Mouse (Mus musculus) heart, embryonic 12.5 days (tissue): ENCODE data around the gene Depdc5. TPM values are rescaled to one million over a fixed set of nuclear protein-coding genes. Genes with fewer than 3 reads are reported as not detected.
A peak's percentile ranks its signal among the peaks of the same experiment; 100 is the strongest.
"Not testable (repeated sequence)": the region's sequence is repeated elsewhere in the genome, so short reads cannot be mapped to it uniquely, and the experiment has no call there.

Source experiments
- ATAC-seq: fragments of 200-750 bp; cut with Nextera tagmentation; 2 replicates; pipeline ENCODE4 v1.8.0; 2017; ENCODE audit warnings: moderate TSS enrichment, moderate library complexity; ENCODE audit not compliant: insufficient number of reproducible peaks, low FRiP score
- H3K27ac ChIP-seq: fragments of 300-500 bp; sonication (generic); 2 replicates; pipeline ENCODE4 v1.5.1; 2016; ENCODE audit warnings: mild to moderate bottlenecking, moderate library complexity; ENCODE audit not compliant: poor library complexity, severe bottlenecking
- H3K27me3 ChIP-seq: fragments of 300-500 bp; sonication (generic); replicated peaks from 2 replicates; pipeline ENCODE4 v1.6.1; 2016; ENCODE audit warnings: mild to moderate bottlenecking, moderate library complexity
- H3K36me3 ChIP-seq: fragments of 300-500 bp; sonication (generic); 2 replicates; pipeline ENCODE4 v1.6.1; 2016; ENCODE audit warnings: mild to moderate bottlenecking, moderate library complexity
- H3K4me1 ChIP-seq: fragments of 300-500 bp; sonication (generic); replicated peaks from 2 replicates; pipeline ENCODE4 v1.6.1; 2016; ENCODE audit warnings: mild to moderate bottlenecking
- H3K4me2 ChIP-seq: fragments of 300-500 bp; sonication (generic); 2 replicates; pipeline ENCODE4 v1.6.1; 2016; ENCODE audit warnings: mild to moderate bottlenecking, moderate library complexity
- H3K4me3 ChIP-seq: fragments of 300-500 bp; sonication (generic); 2 replicates; pipeline ENCODE4 v1.5.1; 2016; ENCODE audit warnings: mild to moderate bottlenecking
- H3K9ac ChIP-seq: fragments of 300-500 bp; sonication (generic); 2 replicates; pipeline ENCODE4 v1.6.1; 2016; ENCODE audit warnings: mild to moderate bottlenecking, moderate library complexity
- H3K9me3 ChIP-seq: fragments of 300-500 bp; sonication (generic); replicated peaks from 2 replicates; pipeline ENCODE4 v1.6.1; 2016; ENCODE audit warnings: mild to moderate bottlenecking, moderate library complexity
- WGBS: fragments of 180-500 bp; shearing (Covaris S2); methylation state at CpG from one replicate; pipeline ENCODE4 v1.1.7; 2016; 5-methylcytosine and 5-hydroxymethylcytosine counted together
- polyA plus RNA-seq: library from polyadenylated mRNA; unstranded; fragments of >200 nt; fragmentation: Nextera tagmentation; extraction: Ambion mirVana; gene quantifications from 2 replicates; pipeline ENCODE4 v1.2.1, GENCODE M21; 2016

The Depdc5 gene
- polyA plus RNA-seq, 1 experiment from 2014 or later = 23.6 TPM

DNA sequence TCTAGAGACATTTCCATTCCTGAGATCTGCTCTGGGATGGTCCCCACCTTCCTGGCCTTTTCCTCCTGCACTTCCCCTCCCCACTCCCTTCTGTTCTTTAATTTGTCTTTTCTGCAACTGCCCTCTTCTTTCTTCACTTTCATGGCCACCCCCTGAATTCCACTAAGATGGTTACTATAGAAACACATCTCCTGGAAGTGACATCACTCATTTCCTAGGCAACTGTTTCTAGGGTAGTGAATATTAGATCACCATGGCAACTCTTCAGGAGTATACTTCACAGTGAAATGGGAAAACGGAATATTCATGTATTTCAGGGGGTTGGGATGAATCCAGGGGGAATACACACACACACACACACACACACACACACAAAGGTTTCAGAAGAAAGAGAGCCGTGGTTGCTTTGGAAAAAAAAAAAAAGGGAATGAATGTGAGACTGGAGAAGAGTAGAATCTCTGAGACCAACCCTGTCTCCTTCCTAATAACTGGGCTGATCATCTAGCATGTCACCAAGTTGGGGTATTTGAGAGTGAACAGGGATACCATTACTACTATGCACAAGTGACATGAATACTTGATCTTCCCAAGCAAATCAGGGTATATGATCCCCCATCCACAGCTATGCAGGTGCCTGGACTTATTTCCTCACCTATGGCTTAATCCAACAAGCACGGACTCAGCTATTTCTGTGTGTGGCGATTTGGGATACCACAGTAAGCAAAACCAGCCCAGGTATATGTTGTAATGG lies 167.1 kb downstream of the Depdc5 start:
- no peak for ATAC-seq
- WGBS = 74% methylated on average over 4 of the region's 4 CpGs

DNA sequence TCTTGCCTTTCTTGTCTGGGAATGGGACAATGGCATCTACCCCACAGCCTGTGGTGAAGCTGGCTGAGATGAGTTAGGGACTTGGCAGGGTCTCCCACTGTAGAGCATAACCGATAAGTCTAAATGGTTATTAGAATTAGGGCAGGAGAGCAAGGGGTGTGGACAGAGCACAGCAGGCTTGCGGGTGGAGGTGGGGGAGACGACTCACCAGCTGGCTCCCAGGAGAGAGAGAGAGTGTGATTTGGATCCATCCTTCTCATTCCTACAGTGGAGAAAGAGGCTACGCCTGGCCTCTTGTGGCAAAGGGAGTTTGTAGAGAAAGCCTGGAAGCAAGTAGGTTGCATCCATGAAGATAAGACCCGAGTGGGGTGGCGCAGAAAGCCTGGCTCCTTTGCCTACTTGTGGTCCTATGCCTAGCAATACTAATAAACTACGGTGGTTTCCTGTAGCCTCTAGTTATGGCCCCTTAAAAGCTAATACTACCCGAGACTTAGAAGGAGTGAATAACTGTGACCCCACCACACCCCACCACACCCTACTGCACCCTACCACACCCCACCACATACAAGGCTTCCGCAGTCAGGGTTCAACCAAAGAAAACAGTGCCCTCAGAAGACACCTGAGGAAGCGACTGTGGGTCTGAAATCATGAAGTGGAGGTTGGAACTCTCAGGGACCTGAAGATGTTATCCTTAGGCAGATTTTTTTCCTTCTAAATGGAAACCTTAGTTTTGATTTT lies 168.7 kb downstream of the Depdc5 start:
- WGBS = 69% methylated on average over 10 of the region's 10 CpGs
- H3K36me3 ChIP-seq = peaks cover 12% of the 10 kb centered on the region

More for the DNA sequence above, 167.1 kb downstream of the Depdc5 start:
- no peak overlapping the region for H3K4me3 ChIP-seq
- H3K36me3 ChIP-seq = peaks cover 20% of the 10 kb centered on the region
- H3K4me2 ChIP-seq = no peak overlapping the region
- H3K9ac ChIP-seq = no peak overlapping the region
- no peaks in the 10 kb centered on the region for H3K9me3 ChIP-seq
- H3K4me1 ChIP-seq = peaks cover 30% of the 10 kb centered on the region
- H3K27me3 ChIP-seq = no peaks in the 10 kb centered on the region
- no peak overlapping the region for H3K27ac ChIP-seq

DNA sequence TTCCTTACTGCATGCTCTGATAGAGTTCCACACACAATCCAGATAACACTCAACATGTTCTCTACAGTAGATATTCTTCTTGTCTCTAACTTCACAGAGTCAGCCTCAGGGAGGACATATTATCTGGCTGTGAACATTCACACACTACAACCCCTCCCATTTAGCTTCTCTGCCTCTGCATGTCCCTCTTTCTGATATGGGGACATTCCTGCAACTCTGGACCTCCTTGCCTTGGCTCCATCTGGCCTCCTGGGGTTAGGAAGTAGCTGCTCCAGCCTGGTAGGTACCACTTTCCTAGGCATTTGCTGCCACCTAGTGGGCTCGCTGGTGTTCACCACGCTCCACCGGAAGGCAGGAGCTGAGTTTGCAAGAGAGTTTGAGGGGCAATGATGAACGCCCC lies 169.6 kb downstream of the Depdc5 start:
- Histone ChIP-seq H3K27ac (no peak overlapping the region), H3K9ac (no peak overlapping the region), H3K36me3 (peaks cover 9% of the 10 kb centered on the region), H3K9me3 (no peaks in the 10 kb centered on the region), H3K4me2 (no peak overlapping the region), H3K4me1 (peaks cover 27% of the 10 kb centered on the region), H3K4me3 (no peak overlapping the region), H3K27me3 (no peaks in the 10 kb centered on the region)
- ATAC-seq = peak; percentile 76
- WGBS = 2% methylated on average over 4 of the region's 4 CpGs

More for the DNA sequence above, 168.7 kb downstream of the Depdc5 start:
- Histone ChIP-seq H3K9ac (no peak overlapping the region), H3K27me3 (no peaks in the 10 kb centered on the region), H3K4me3 (no peak overlapping the region), H3K9me3 (no peaks in the 10 kb centered on the region), H3K4me1 (peaks cover 30% of the 10 kb centered on the region), H3K27ac (no peak overlapping the region), H3K4me2 (no peak overlapping the region)
- ATAC-seq = no peak

GRCm38 (mm10) chr5:33033633-33034032 lies 170.1 kb downstream of the Depdc5 start:
- H3K36me3 ChIP-seq, H3K9ac ChIP-seq, H3K4me2 ChIP-seq, H3K4me3 ChIP-seq, H3K27ac ChIP-seq, ATAC-seq, H3K9me3 ChIP-seq, H3K27me3 ChIP-seq: not testable (repeated sequence)
- WGBS = 46% methylated on average over 8 of the region's 8 CpGs
- H3K4me1 ChIP-seq = peaks cover 23% of the 10 kb centered on the region

DNA sequence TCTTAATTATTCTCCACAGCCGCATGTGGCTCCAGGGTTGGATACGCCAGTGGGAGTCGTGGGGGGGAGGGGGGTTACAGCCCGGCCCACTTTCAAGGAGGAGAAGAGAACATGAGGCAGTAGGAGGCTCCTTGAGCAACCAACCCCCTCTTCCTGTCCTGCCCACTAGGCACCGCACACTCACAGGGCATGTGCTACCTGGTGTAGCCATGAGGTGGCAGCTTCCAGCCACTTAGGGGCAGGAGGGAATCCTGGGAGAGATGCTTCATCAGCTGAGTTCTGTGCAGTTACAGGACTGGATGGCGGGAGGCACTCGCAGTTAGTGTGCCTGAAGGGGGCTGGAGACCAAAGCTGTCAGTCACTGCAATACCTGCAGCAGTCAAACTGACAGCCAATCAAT lies 170.6 kb downstream of the Depdc5 start:
- H3K4me3 ChIP-seq = no peak overlapping the region
- ATAC-seq = no peak
- H3K27ac ChIP-seq = no peak overlapping the region
- no peaks in the 10 kb centered on the region for H3K9me3 ChIP-seq
- H3K9ac ChIP-seq = no peak overlapping the region
- 19% methylated on average over 7 of the region's 7 CpGs for WGBS
- H3K4me1 ChIP-seq = peaks cover 18% of the 10 kb centered on the region
- H3K4me2 ChIP-seq = no peak overlapping the region
- peaks cover 2% of the 10 kb centered on the region; the same call in 1 of the 2 replicates for H3K36me3 ChIP-seq
- no peaks in the 10 kb centered on the region for H3K27me3 ChIP-seq

- no peak overlapping the region for H3K4me3 ChIP-seq
- H3K27me3 ChIP-seq = no peaks in the 10 kb centered on the region
- no peak overlapping the region for H3K27ac ChIP-seq
- 40% methylated on average over 3 of the region's 3 CpGs for WGBS
- no peak overlapping the region for H3K9ac ChIP-seq
- no peak for ATAC-seq
- H3K36me3 ChIP-seq = no peaks in the 10 kb centered on the region
- peaks cover 16% of the 10 kb centered on the region for H3K4me1 ChIP-seq
- H3K4me2 ChIP-seq = no peak overlapping the region
- no peaks in the 10 kb centered on the region for H3K9me3 ChIP-seq
These were observed 171.4 kb downstream of the Depdc5 start for GRCm38 (mm10) chr5:33034916-33035315.

DNA sequence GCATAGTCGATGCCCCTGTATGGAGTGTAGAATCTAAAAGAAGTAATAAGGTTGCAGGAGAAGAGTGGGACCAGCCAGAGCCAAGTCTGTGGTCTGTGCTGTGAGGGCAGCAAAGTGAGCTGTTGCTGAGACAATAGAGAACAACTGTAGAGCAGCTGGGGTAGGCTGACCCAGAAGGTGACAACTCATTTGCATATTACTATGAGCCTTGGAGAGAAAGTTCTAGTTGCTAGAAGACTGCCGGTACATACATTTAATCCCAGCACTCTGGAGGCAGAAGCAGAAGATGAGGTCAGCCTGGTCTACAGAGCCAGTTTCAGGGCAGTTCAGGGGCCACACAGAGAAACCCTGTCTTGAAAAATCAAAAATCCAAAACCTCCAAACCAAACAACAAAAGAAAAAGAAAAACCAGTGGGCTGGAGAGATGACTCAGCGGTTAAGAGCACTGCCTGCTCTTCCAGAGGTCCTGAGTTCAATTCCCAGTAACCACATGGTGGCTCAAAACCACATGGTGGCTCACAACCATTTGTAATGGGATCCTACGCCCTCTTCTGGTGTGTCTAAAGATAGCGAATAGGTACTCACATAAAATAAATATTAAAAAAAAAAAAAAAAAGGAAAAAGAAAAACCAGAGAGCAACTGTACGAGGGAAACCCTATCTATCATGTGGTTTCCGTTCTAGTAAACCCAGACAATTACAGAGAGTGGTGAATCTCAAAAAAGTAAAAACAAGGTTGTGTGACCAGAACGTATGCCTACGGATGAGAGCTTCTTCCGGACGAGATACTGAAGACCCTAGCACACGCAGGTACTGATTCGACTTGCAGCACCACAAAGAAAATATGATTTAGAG lies 175.4 kb downstream of the Depdc5 start:
- ATAC-seq = no peak

DNA sequence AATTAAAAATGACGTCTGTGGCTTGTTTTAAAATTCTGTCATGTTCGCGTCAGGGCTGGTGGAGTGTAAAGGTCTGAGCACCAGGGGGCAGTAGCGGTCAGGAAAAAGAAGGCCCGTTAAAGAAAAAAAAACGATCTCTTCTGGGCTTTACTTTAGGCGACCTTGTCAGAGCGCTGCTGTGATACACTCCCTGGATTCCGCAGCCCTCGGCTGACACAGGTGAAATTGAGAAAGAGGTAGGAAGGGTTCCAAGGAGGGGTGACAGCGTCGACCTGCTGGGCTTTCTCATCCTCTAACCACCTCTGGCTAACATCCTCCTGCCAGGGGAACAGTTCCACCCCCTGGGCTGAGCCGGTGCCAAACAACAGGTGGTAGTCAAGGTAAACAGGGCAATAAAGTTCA lies 176.0 kb downstream of the Depdc5 start:
- peak overlapping the region; percentile 31; the same call in 1 of the 2 replicates for H3K4me3 ChIP-seq
- H3K4me2 ChIP-seq = peak overlapping the region; percentile 68
- H3K36me3 ChIP-seq = no peaks in the 10 kb centered on the region
- 0 out of 2 replicates have a peak overlapping the region, but pooled peaks have one; percentile 58 for H3K9ac ChIP-seq
- peaks cover 3% of the 10 kb centered on the region; the same call in 1 of the 2 replicates for H3K4me1 ChIP-seq
- no peaks in the 10 kb centered on the region for H3K9me3 ChIP-seq
- no peak; the same call in 1 of the 2 replicates for ATAC-seq
- H3K27me3 ChIP-seq = no peaks in the 10 kb centered on the region
- WGBS = 6% methylated on average over 13 of the region's 13 CpGs
- no peak overlapping the region for H3K27ac ChIP-seq

More for the DNA sequence above, 175.4 kb downstream of the Depdc5 start:
- peak overlapping the region; percentile 68 for H3K4me2 ChIP-seq
- no peaks in the 10 kb centered on the region for H3K36me3 ChIP-seq
- H3K9me3 ChIP-seq = no peaks in the 10 kb centered on the region
- H3K27me3 ChIP-seq = no peaks in the 10 kb centered on the region
- peaks cover 3% of the 10 kb centered on the region; the same call in 1 of the 2 replicates for H3K4me1 ChIP-seq
- WGBS = 45% methylated on average over 13 of the region's 13 CpGs
- 0 out of 2 replicates have a peak overlapping the region, but pooled peaks have one; percentile 58 for H3K9ac ChIP-seq
- H3K27ac ChIP-seq = no peak overlapping the region
- H3K4me3 ChIP-seq = peak overlapping the region; percentile 31; the same call in 1 of the 2 replicates

DNA sequence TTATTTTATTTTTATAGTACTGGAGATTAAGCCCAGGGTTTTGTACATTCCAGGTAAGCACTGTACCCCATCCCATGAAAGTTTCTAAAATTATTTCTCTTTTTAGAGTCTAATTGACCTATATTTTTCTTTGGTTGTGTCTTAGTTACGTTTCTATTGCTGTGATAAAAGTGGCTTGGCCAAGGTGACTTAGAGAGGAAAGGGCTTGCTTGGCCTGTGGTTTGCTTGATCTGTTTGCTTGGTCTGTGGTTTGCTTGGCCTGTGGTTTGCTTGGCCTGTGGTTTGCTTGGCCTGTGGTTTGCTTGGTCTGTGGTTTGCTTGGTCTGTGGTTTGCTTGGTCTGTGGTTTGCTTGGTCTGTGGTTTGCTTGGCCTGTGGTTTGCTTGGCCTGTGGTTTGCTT lies 177.2 kb downstream of the Depdc5 start:
- 72% methylated on average over 1 of the region's 1 CpGs for WGBS
- H3K36me3 ChIP-seq, H3K9me3 ChIP-seq, H3K27ac ChIP-seq, ATAC-seq, H3K4me2 ChIP-seq, H3K27me3 ChIP-seq, H3K4me1 ChIP-seq, H3K9ac ChIP-seq, H3K4me3 ChIP-seq: not testable (repeated sequence)

- Histone ChIP-seq H3K4me2 (no peak overlapping the region), H3K9ac (no peak overlapping the region), H3K36me3 (no peaks in the 10 kb centered on the region), H3K4me3 (no peak overlapping the region), H3K9me3 (peaks cover 3% of the 10 kb centered on the region), H3K27ac (no peak overlapping the region), H3K4me1 (peaks cover 3% of the 10 kb centered on the region; the same call in 1 of the 2 replicates), H3K27me3 (no peaks in the 10 kb centered on the region)
- 63% methylated on average over 10 of the region's 10 CpGs for WGBS
- ATAC-seq = no peak
These were observed 179.9 kb downstream of the Depdc5 start for GRCm38 (mm10) chr5:33043397-33043796.
